Mouse (Mus musculus) telencephalon, adult 2 months (tissue): ENCODE data around the gene Slc39a9.
A peak's percentile ranks its signal among the peaks of the same experiment; 100 is the strongest.

ENCODE experiments used
- DNase-seq: peaks from one replicate; pipeline ENCODE4 v3.0.0-alpha.2; 2011; ENCODE audit warnings: low read depth, low spot score

The Slc39a9 gene

DNA sequence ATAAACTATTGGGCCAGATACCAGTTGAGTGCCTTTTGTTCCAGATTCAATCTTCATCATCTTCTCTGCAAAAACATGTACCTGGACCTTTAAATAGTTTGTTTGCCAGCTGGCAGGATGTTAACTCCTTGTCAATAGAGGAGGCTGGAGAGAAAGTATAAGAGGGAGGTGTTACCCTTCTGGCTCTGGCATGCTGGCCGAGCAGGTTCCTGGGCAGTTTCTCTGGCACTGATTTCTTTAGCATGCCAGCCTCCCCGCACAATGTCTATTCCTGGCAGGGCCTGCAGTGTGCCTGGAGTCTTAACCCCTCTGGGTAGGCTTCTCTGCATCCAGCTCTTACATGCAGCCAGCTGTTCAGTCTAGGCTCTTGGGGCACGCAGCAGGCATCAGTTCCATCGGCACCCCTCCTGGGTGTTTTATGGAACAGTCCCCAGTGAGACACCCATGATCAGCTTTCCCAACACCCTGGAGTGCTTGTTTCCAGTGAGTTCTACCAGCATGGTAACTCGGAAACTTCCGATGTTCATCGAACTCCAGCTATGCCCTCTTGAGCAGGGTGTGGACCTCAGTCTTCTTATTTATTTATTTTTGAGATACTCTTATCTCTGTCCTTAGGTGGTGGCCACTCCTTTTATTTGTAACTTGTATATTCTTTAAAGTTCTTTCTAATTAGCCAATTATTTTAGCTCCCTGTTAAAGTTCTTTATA lies 10.4 kb downstream of the Slc39a9 start:
- DNase-seq, result no peak

DNA sequence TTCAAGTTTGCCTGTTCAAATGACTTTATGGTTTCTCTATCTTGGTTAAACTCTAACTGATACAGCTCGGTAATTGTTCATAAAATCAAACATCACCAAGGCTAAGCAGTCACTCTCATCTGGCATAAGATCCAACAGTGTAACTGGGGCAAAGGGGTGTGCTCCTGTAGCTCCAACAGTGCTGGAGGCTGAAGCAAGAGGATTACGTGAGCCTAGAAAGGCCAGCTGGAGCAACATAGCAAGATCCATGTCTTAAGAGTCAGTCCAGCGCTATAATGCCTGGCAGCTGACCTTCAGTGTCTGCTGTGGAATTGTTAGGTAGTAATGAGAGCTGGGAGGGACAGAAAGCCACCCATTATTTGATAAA lies 11.0 kb downstream of the Slc39a9 start:
- no peak for DNase-seq

DNA sequence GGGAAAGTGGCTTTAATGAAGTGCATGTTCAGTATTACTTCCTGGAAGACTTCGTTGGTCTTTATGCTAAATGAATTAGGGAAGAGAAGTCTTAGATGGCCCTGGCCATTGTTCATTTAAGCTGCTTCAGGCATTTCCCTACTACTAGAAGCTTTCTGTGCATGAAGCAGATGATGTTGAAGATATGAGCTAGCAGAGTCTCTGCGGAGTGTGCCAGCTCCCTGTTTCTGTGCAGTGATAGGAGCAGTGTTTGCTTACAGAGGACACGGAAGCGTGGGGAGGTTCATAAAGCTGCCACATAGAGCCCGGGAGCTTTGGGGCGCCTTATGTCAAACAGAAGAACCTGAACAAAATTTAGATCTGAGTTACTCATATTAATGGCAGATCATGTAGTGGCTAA lies 15.0 kb downstream of the Slc39a9 start:
- DNase-seq, result no peak

DNA sequence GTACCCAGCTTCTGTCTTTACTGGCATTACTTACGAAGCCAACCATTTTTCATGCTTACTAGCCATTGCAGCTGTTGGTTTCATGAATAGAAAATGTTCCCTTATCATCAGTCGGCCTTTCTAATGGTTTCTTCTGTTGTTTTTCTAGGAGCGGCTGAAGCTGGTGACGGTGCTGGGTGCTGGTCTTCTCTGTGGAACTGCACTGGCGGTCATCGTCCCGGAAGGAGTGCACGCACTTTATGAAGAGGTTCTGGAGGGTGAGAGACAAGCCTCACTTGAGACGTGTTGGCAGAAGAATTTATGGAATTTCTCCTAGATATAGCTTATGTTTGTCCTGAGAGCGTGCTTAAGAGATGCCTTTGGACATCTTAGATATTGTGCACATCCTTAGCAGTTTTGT lies 18.6 kb downstream of the Slc39a9 start:
- no peak for DNase-seq

DNA sequence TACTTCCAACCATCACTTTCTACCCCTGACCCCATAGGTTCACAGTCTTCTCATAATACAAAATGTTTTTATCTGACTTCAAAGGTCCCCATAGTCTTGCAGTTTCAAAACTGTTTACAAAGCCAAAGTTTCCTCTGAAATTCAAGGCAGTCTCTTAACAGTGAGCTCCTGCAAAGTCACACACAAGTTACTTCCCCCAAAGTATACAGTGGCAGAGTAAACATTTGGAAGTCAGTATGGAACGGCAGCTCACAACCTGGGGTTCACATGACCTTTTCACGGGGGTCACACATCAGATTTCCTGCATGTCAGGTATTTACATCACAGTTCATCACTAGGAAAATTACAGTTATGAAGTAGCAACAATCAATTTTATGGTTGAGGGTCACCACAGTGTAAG lies 20.3 kb downstream of the Slc39a9 start:
- DNase-seq, result no peak

DNA sequence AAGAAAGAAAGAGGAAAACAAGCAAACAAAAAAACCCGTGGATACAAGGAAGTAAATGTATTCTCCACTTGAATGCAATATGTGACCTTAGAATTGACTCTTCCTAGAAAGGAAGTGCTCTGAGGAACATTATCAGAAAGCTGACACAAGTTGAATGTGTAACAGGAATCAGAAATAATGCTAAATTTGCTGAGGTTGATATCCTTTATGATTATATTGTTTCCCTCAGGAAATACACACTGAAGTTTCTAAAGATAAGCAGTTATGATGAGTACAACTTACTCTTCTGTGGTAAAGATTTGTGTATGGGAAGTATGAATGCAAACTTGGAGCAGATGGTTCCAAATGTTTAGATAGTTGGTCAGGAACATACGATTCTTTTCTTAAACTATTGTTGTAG lies 24.7 kb downstream of the Slc39a9 start:
- DNase-seq, result no peak

DNA sequence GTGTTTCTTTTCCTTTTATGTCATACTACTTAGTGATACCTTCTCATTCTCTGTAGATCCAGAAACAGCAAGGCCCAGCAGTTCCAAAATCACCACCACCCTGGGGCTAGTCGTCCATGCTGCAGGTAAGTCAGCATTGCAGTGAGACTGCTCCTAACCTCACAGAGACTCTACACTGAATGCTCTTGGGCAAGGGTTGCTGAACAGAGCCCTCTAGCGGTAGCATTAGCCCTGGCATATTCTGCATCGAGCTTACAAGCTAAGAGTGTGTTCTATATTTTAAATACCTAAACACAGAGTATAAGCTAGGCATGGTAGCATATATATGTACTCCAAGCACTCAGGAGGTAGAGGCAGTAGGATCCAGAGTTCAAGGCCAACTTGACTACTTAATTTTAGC lies 29.5 kb downstream of the Slc39a9 start:
- DNase-seq, result peak; percentile 41

DNA sequence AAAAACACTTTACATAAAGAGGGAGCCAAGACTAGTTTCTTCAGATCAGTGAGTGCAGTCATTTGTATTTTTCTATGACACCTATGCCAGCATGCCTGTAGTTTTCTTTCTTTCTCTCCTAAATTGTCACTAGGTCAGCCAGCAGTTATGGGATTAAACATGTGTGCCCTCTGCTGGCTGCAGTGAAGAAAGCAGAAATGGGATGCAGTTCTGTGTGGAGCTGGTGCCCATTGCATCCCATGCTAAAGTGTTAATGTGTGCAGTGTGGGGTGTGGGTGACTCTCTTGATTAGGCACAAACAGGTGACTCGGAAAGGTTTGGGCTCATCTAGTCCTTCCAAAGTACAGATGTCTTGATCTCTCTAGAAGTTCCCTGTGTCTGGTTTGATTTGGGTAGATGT lies 37.7 kb downstream of the Slc39a9 start:
- DNase-seq, result no peak

DNA sequence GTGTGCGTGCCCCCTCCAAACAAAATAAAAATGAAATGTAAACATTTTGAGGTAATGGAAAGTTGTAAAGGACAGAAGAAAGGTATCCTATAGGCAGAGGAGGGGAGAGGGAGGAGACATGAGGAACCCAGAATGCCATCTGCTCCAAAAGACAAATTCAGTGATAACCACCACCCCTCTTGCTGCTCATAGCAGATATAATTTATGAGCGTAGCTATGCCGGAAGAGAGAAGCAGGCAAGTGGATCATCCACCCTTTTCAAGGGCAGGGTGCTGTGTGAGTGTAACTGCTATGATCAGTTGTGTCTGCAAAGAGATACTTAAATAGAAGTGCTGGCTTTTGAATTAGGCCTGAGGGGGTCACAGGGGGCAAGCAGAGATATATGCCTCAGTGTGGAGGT lies 39.9 kb downstream of the Slc39a9 start:
- no peak for DNase-seq

DNA sequence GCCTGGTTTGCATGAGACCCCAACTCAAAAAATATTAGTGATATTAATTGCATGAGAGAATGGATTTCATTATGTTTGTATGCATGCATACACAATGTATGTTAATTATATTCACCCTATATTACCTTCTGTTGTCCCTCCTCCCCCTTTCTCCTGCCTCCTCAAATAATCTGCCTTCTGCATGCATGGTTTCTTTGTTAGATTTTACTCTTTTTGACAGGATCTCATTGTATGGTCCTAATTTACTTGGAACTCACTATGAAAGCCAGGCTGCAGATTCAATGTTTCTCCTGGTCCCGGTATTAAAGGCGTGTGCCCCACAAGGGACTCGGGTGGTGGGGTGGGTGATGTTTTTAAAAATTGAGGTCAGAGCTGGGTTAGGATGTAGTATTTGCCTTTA lies 40.6 kb downstream of the Slc39a9 start:
- no peak for DNase-seq

DNA sequence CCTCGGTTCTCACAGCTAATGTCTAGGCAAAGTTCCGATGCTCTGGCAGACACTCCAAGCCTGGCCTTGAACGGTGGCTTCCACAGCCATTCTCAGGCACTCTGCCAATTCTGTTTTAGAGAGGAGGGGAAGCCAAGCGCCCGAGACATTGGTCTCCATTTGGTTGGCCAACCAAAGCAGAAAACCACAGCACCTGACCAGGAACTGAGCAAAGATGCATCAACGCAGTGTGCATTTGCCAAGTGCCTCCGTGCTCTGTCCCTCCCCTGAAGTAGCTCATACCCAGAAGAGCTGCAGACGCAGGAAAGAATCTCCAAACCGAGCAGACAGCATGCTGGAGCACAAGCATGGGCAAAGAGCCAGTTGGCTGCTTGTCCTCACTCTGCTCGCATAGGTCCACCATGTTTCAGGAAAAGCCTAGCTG lies 44.1 kb downstream of the Slc39a9 start:
- peak; percentile 42 for DNase-seq

DNA sequence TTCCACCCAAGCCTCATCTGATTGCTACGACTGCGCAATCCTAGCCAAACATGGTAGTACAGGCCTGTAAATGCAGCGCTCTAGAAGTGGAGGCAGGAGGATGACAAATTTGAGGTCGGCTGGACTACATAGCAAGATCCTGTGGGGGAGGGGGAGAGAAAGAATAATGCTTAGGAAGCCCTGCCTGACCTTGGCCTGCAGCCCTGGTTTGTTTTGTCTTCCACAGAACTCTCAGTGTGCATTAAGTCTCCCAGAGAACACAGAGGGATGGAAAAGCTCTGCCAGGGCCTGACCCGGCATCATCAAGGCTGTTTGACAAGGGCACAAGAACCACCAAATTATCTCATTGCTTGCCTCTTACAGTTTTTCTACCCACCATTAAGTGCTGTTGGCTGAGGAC lies 46.0 kb downstream of the Slc39a9 start:
- DNase-seq, result no peak

DNA sequence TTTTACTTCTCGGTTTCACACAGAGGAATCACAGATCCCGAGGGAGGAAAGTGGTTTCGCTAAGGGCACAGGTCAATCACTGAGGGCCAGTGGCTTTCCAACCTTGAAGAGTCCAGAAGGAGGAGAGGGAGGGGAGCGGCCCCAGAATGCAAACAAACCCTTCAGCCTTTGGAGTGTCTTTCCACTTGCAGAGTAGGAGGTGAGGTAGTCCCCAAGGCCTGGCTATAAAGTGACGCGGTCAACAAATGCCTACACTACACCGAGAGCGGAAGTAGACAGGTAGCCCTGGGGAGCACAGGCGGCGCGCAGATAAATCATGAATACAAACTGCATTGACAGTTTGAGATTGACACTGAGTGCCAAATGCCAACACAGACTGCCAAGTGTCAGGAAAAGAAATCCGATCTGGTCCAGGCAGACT lies 48.0 kb downstream of the Slc39a9 start:
- DNase-seq, result no peak

DNA sequence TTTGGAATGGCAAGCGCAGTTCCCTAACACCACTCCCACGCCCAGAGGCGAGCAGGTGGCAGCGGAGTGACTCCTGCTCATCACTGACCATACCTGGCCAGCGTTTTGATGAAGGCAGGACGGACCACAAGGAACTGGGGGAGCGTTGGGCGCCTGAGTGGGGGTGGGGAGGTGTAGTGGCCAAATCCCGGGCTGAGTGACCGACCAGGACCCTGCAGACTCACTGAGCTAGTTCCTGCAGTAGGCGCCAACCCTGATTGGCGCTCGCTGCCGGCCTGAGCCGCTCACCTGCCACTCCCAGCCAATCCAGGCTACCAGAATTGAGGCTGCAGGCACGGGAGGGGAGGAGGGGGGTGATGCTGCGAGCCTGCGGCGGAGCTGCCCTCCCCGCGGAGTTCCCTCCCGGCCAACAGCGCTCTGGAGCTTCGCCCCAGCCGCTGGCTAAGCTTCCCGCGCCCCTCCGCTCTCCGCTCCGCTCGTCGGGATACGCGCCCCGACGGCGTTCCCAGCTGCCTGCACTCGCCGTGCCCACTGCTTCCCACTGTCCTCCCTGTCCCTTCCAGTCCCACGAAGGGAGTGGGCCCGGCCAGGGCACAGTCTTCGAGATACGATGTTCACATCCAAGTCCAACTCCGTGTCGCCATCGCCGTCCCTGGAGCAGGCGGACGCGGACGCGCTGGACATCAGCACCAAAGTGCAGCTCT lies 48.7 kb downstream of the Slc39a9 start, which contains the start of gene Plekhd1:
Gene Plekhd1, plus strand, starts transcription at position 323 of the 704 bp plus-strand sequence.
- DNase-seq, result no peak

DNA sequence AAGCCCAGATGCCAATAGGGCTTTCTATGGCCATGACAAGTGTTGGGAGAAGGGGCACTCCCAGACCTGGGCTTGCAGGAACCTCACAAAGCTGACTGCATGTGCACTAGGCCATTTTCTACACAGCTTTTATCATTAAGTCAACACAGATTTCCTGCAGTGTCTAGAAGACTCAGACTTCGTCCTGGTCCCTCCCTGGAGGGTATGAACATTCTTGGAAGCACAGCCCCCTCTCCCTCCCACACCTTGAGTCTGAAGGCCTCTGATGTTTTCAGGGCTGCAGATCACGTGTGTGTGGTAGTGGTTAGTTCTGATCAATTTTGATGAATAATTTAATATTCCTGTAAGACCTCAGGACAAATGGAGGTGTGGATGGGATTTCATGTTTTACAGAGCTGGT lies 50.0 kb downstream of the Slc39a9 start:
- DNase-seq, result no peak

DNA sequence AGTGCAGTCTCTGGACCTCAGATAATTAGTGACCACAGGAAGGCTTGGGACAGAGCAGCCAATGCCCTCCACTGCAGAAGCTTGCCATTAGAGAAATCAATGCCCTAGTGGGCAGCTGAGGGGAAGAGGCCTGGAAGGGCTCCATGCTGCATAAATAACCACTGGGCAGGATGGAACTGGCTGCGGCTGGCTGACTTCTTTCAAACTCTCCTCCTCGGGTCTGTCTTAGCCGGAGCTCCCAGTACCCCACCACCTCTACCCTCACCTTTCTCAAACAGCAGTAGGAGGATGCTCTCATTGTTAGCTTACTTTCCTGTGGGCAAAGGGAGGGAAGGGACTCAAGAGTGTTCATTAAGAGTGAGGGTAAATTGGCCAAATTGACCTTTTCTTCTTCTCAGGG lies 51.3 kb downstream of the Slc39a9 start:
- DNase-seq, result no peak

DNA sequence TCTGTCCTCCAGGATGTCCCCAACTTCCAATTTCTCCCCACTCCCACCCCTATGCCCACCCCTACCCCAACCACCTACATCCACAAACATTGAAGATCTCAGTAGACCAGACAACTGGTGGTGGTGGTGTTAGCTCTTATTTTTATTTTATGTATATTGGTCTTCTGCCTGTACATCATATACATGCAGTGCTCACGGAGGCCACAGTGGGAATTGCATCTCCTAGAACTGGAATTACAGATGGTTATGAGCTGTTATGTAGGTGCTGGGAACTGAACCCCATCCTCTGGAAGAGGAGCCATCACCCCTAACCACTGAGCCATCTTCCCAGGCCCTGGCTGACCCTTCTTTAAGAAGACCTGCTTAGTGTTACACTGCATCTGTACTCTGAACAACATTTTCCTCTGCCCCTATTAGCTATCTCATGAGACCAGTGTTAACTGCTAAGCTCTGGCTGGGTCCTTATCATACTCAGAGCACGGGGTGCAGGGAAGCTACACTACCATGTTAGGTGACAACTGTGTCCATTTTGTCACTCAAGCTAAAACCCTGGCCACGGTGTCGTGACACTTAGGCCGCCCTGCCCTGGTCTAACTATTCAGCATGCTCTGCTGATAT lies 55.0 kb downstream of the Slc39a9 start:
- DNase-seq, result no peak

DNA sequence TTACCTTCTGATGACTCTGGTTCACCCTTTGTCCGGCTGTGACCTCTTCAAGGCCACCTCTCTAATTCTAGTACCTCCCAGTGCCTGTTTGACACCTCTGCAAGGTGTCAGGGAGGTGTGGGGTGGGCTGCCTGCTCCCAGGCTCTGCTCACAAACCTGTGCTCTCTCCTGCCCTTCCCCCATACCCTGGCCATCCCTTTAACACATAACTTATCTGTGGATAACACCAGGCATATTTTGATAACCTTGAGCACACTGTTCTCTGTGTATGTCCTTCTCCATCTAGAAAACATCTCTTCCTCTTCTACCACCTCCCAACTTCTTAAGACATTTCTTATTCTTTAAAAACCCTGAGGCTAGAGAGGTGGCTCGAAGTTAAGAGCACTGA lies 55.5 kb downstream of the Slc39a9 start:
- no peak for DNase-seq

DNA sequence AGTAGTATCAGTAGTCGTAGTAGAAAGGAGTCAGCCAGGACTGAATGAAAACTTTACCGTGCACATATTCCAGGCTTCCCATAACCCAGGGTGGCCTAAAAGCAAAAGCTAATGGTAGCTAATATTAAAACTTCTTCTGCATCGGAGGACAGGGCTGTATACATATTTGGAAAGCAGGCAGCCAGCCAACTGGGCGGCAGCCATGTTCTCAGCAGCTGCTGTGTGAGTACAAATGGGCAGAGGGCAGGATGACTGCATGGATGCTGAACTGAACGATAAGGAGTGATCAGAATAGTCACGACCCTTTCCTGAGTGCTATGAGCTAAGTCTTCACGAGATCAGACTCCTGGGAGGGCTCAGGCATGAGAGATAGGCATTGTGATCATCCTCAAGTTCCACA lies 57.6 kb downstream of the Slc39a9 start:
- no peak for DNase-seq

DNA sequence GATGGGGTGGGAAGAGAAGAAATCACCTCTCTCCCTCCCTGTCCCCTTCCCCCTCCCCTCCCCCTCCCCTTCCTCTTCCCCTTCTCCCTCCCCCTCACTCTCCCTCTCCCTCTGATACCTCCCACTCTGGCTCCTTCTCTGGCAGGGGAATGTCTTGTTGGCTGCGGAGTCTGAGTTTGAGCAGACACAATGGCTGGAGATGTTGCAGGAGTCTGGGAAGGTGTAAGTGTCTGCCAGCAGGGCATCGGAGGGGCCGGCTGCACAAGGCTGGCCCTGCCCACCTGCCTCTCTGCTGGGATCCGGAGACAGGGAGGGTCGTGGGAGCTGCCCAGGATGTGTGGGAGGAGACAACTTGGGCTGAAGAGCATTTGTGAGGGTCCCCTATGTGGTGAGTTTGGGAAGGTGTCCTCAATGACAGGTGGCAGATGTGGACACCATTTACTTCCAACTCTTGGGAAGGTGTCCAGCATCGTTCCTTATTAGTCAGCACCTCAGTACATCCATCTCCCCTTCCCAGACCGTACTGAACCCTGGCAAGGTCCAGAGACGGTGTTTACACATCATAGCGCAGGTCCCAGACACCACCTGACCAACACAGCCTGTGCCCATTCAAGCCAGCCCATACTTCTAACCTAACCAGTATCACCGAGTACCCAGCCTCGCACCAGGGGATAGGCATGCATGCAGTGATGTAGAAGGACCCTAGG lies 62.7 kb downstream of the Slc39a9 start:
- no peak for DNase-seq

DNA sequence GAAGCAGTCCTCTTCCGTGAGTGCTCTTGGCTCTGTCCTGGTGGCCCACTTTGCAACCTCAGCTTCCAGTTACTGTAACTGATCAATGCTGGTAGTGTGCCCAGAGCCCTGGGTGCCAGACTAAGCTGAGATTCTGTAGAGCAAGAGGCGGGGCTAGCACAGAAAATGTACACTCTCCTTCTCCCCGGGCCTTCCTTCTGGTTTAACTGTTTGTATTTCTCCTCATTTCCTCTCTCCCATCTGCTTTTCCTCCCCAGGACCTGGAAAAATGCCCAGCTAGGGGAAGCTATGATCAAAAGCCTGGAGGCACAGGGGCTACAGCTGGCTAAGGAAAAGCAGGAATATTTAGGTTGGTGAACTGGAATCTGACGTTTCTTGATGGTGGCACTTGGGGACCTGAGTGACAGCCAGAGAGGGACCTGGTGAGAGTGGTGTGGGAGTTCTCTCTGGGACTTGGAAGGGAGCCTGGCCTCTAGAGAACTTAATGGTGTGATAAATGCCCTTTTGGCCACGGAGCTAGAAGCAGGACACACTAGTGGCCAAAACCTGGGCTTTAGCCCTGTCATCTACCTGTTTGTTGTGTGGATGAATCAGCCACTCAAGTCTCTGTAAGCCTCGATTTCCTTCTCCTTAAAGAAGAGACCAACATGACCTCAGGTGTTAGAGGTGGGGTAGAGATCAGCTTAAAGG lies 63.4 kb downstream of the Slc39a9 start:
- DNase-seq, result no peak

DNA sequence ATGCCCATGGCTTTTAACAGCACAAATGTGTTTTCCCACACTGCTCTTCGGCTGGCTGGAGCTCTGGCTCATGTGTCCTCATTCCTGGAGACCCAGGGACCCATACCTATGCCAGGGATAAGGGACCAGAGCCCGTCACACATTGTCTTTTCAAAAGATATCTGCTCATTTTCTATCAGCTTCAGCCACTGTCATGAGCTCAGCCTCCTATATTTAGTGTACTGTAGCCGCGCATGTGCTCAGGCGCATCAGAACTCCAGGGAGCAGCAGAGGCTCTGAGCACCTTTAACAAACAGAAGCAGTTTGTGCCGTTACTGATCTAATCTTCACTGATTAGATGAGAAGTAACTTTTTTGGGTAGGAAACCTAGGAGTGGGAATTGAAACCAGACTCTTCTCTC lies 72.2 kb downstream of the Slc39a9 start:
- DNase-seq, result no peak
